Mouse (Mus musculus) neural tube, embryonic 15.5 days (tissue): ENCODE measurements around the gene Nampt. TPM values are rescaled to one million over a fixed set of nuclear protein-coding genes. Genes with fewer than 3 reads are reported as not detected.
A peak's percentile ranks its signal among the peaks of the same experiment; 100 is the strongest.

Source experiments
- ATAC-seq: fragments of 200-750 bp; cut with Nextera tagmentation; 2 replicates; pipeline ENCODE4 v1.8.0; 2017; ENCODE audit warnings: mild to moderate bottlenecking, moderate TSS enrichment, moderate library complexity; ENCODE audit not compliant: low FRiP score
- H3K27ac ChIP-seq: fragments of 300-500 bp; sonication (generic); replicated peaks from 2 replicates; pipeline ENCODE4 v1.5.1; 2015; ENCODE audit warnings: mild to moderate bottlenecking, inconsistent platforms
- H3K27me3 ChIP-seq: fragments of 300-500 bp; sonication (generic); replicated peaks from 2 replicates; pipeline ENCODE4 v1.6.1; 2015; ENCODE audit warnings: inconsistent platforms
- H3K36me3 ChIP-seq: fragments of 300-500 bp; sonication (generic); 2 replicates; pipeline ENCODE4 v1.6.1; 2015; ENCODE audit warnings: inconsistent platforms
- H3K4me1 ChIP-seq: fragments of 300-500 bp; sonication (generic); 2 replicates; pipeline ENCODE4 v1.6.1; 2015; ENCODE audit warnings: inconsistent platforms
- H3K4me2 ChIP-seq: fragments of 300-500 bp; sonication (generic); 2 replicates; pipeline ENCODE4 v1.6.1; 2015; ENCODE audit warnings: inconsistent platforms, mild to moderate bottlenecking, moderate library complexity
- H3K4me3 ChIP-seq: fragments of 300-500 bp; sonication (generic); replicated peaks from 2 replicates; pipeline ENCODE4 v1.5.1; 2015; ENCODE audit warnings: mild to moderate bottlenecking, inconsistent platforms
- H3K9ac ChIP-seq: fragments of 300-500 bp; sonication (generic); replicated peaks from 2 replicates; pipeline ENCODE4 v1.6.1; 2015; ENCODE audit warnings: mild to moderate bottlenecking, inconsistent platforms
- H3K9me3 ChIP-seq: fragments of 300-500 bp; sonication (generic); replicated peaks from 2 replicates; pipeline ENCODE4 v1.6.1; 2016; ENCODE audit warnings: inconsistent platforms
- WGBS: fragments of 180-500 bp; shearing (Covaris S2); methylation state at CpG from one replicate; pipeline ENCODE4 v1.1.7; 2015; ENCODE audit warnings: mixed read lengths; 5-methylcytosine and 5-hydroxymethylcytosine counted together
- polyA plus RNA-seq: library from polyadenylated mRNA; unstranded; fragments of >200 nt; fragmentation: Nextera tagmentation; extraction: Ambion mirVana; gene quantifications from 2 replicates; pipeline ENCODE4 v1.2.1, GENCODE M21; 2015

Nampt gene
- polyA plus RNA-seq, 1 experiment from 2014 or later = 29.3 TPM

DNA sequence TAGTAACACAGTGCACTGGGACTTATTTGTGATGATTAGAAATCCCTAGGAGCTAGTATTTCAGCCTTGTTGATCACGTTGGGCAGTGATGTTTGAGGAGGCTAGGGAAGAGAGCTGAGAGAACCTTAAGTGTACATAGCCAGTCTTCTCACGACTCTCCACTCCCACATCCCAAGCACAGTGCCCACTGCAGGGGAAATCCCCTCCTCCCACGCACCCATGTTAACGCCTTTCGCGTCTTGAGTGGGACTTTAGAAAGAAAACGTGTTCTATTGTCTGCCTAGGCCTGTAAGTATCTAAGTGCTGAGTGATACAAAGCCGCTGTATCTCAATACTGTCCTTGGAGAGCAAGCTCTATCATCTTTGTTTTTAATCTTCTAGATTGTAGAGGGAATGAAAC is 27.0 kb downstream of the Nampt start:
- H3K4me3 ChIP-seq = no peak overlapping the region
- no peak overlapping the region for H3K4me2 ChIP-seq
- ATAC-seq = no peak
- H3K27me3 ChIP-seq = no peaks in the 10 kb centered on the region
- H3K9me3 ChIP-seq = no peaks in the 10 kb centered on the region
- H3K27ac ChIP-seq = no peak overlapping the region
- peaks cover 59% of the 10 kb centered on the region for H3K36me3 ChIP-seq
- H3K4me1 ChIP-seq = no peaks in the 10 kb centered on the region
- WGBS = 93% methylated on average over 8 of the region's 8 CpGs
- H3K9ac ChIP-seq = no peak overlapping the region

- no peaks in the 10 kb centered on the region for H3K9me3 ChIP-seq
- peaks cover 26% of the 10 kb centered on the region for H3K36me3 ChIP-seq
- no peak overlapping the region for H3K27ac ChIP-seq
- no peaks in the 10 kb centered on the region for H3K4me1 ChIP-seq
- no peaks in the 10 kb centered on the region for H3K27me3 ChIP-seq
- H3K4me3 ChIP-seq = no peak overlapping the region
- no peak for ATAC-seq
- H3K9ac ChIP-seq = no peak overlapping the region
- H3K4me2 ChIP-seq = no peak overlapping the region
- WGBS = 91% methylated on average over 5 of the region's 5 CpGs
Observed at GRCm38 (mm10) chr12:32853757-32854156, 34.4 kb downstream of the Nampt start.

GRCm38 (mm10) chr12:32854866-32855265 is 35.5 kb downstream of the Nampt start:
- no peaks in the 10 kb centered on the region for H3K27me3 ChIP-seq
- 88% methylated on average over 6 of the region's 6 CpGs for WGBS

DNA sequence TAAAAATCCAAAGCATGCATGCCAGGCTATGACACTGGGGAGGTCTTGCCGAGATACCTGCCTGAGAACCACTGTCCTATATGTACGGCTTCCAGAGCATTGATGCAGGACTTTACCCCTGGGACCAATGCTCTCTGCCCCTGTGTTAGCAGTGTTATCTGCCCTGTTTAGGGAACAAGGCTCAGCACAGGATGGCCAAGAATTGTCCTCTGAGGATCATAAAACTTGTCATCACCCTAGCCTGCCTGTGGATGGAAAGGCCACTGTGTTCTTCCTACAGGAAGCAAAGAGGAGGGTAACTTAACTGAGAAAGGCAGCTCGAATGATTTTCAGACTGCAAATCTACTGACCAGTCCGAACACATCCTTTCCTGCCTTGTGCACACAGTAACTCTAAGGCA is 36.1 kb downstream of the Nampt start:
- 86% methylated on average over 4 of the region's 4 CpGs for WGBS
- H3K4me3 ChIP-seq = no peak overlapping the region

More at GRCm38 (mm10) chr12:32854866-32855265, 35.5 kb downstream of the Nampt start:
- no peak for ATAC-seq
- Histone ChIP-seq H3K4me2 (no peak overlapping the region), H3K36me3 (peaks cover 17% of the 10 kb centered on the region), H3K9ac (no peak overlapping the region), H3K27ac (no peak overlapping the region), H3K4me1 (no peaks in the 10 kb centered on the region), H3K4me3 (no peak overlapping the region), H3K9me3 (no peaks in the 10 kb centered on the region)

GRCm38 (mm10) chr12:32856707-32857511 is 37.6 kb downstream of the Nampt start:
- H3K27me3 ChIP-seq = no peaks in the 10 kb centered on the region
- WGBS = 92% methylated on average over 14 of the region's 14 CpGs
- H3K4me2 ChIP-seq = no peak overlapping the region
- H3K36me3 ChIP-seq = peaks cover 8% of the 10 kb centered on the region
- no peaks in the 10 kb centered on the region for H3K9me3 ChIP-seq
- H3K9ac ChIP-seq = no peak overlapping the region
- H3K27ac ChIP-seq = no peak overlapping the region
- no peak for ATAC-seq
- no peaks in the 10 kb centered on the region for H3K4me1 ChIP-seq
- H3K4me3 ChIP-seq = no peak overlapping the region

More for the DNA sequence above, 36.1 kb downstream of the Nampt start:
- Histone ChIP-seq H3K4me2 (no peak overlapping the region), H3K27ac (no peak overlapping the region), H3K9me3 (no peaks in the 10 kb centered on the region), H3K4me1 (no peaks in the 10 kb centered on the region), H3K27me3 (no peaks in the 10 kb centered on the region), H3K9ac (no peak overlapping the region), H3K36me3 (peaks cover 12% of the 10 kb centered on the region)
- no peak for ATAC-seq

DNA sequence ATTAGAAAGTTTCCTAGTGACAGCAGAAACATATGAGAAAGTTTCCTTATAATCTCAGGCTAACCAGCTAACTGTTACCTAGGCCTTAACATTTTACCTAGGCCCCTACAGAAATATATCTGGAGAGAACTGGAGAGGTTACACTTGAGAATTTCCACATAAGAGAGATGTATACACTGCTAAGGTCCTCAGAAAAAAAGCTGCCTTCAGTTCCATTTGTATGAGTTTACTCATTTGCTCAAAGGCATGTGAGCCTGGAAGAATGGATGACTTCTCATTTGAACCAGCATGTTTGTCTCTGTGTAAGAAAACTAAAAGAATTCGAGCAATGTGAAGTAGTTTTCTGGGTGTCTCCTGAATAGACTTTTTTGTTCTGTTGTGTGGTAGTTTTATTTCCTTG is 39.1 kb downstream of the Nampt start:
- Histone ChIP-seq H3K36me3 (peaks cover 6% of the 10 kb centered on the region), H3K9ac (no peak overlapping the region), H3K4me1 (no peaks in the 10 kb centered on the region), H3K9me3 (no peaks in the 10 kb centered on the region), H3K27me3 (no peaks in the 10 kb centered on the region), H3K4me2 (no peak overlapping the region), H3K4me3 (no peak overlapping the region), H3K27ac (no peak overlapping the region)
- 71% methylated on average over 1 of the region's 1 CpGs for WGBS
- no peak for ATAC-seq

- WGBS = 91% methylated on average over 5 of the region's 5 CpGs
- Histone ChIP-seq H3K9me3 (no peaks in the 10 kb centered on the region), H3K9ac (no peak overlapping the region), H3K4me2 (no peak overlapping the region), H3K27me3 (no peaks in the 10 kb centered on the region), H3K4me3 (no peak overlapping the region), H3K4me1 (no peaks in the 10 kb centered on the region), H3K27ac (no peak overlapping the region), H3K36me3 (no peaks in the 10 kb centered on the region)
- ATAC-seq = no peak
Observed at GRCm38 (mm10) chr12:32860820-32861219, 41.5 kb downstream of the Nampt start.

DNA sequence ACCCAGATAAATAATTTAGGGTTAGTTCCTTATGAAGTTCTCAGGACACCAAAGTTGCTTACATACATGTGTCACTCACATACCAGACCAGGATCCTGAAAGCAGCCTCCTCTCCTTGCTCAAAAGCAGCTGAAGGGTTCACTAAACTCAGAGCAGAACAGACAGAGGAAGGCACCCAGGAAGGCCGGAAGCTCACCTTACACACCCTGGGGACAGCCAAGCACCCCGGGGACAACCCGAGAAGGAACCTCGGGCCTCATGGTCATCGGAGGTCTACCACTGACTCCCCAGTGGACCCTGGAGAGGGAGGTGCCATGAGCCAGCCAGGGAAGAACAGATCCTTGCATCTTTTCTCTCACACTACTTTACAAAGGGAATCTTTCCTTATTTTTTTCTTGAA is 51.5 kb downstream of the Nampt start:
- no peak overlapping the region for H3K27ac ChIP-seq
- H3K36me3 ChIP-seq = no peaks in the 10 kb centered on the region
- no peak overlapping the region for H3K9ac ChIP-seq
- no peaks in the 10 kb centered on the region for H3K4me1 ChIP-seq
- no peak overlapping the region for H3K4me2 ChIP-seq
- H3K4me3 ChIP-seq = no peak overlapping the region
- no peak for ATAC-seq
- 91% methylated on average over 5 of the region's 5 CpGs for WGBS
- no peaks in the 10 kb centered on the region for H3K9me3 ChIP-seq
- H3K27me3 ChIP-seq = no peaks in the 10 kb centered on the region

DNA sequence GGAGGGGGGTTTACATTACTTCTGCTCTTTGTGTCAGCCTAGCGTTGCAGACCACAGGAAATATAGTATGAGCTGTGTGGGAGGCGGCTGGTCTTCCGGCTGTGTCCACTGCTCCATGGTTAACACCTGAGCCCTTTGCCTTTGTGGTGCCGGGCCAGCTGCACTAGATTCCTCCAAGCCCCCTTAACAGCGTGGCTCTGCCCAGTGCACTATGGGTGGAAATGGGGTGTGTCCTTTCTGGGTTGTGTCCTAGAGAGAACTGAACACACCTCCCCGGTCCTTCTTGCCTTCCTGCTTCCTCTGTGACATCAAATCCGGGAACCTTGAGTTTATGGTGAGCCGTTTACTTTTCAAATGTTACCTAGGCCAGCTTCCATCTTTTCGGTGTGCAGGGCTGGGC is 58.2 kb downstream of the Nampt start:
- H3K4me2 ChIP-seq = no peak overlapping the region
- H3K27me3 ChIP-seq = no peaks in the 10 kb centered on the region
- no peaks in the 10 kb centered on the region for H3K9me3 ChIP-seq
- peak overlapping the region; percentile 37; the same call in 1 of the 2 replicates for H3K27ac ChIP-seq
- peak; percentile 39 for ATAC-seq
- no peak overlapping the region for H3K4me3 ChIP-seq
- H3K4me1 ChIP-seq = peaks cover 10% of the 10 kb centered on the region
- no peak overlapping the region for H3K9ac ChIP-seq
- no peaks in the 10 kb centered on the region for H3K36me3 ChIP-seq
- 78% methylated on average over 9 of the region's 9 CpGs for WGBS

- Histone ChIP-seq H3K36me3 (no peaks in the 10 kb centered on the region), H3K4me2 (no peak overlapping the region), H3K27ac (peak overlapping the region; percentile 37; the same call in 1 of the 2 replicates), H3K4me3 (no peak overlapping the region), H3K9me3 (no peaks in the 10 kb centered on the region), H3K9ac (no peak overlapping the region), H3K27me3 (no peaks in the 10 kb centered on the region), H3K4me1 (peaks cover 10% of the 10 kb centered on the region)
- 43% methylated on average over 11 of the region's 11 CpGs for WGBS
- ATAC-seq = peak; percentile 86
Observed at GRCm38 (mm10) chr12:32877964-32878571, 58.7 kb downstream of the Nampt start.

DNA sequence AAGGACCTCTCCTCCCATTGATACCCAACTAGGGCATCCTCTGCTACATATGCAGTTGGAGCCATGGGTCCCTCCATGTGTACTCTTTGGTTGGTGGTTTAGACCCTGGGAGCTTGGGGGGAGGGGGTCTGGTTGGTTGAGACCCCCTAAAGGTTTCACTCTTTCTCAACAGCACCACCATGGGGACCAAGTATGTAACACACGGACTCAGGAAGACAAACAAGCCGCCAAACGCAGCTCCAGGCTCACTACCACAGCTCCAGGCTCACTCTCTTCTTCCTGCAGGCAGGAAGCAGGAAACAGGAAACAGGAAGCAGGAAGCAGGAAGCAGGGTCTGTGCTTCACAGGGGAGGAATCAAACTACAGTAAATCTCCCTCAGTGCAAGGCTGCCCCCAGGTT is 60.0 kb downstream of the Nampt start:
- peaks cover 10% of the 10 kb centered on the region for H3K4me1 ChIP-seq
- no peaks in the 10 kb centered on the region for H3K27me3 ChIP-seq
- H3K4me2 ChIP-seq = no peak overlapping the region
- H3K9ac ChIP-seq = no peak overlapping the region
- H3K36me3 ChIP-seq = no peaks in the 10 kb centered on the region
- H3K27ac ChIP-seq = no peak overlapping the region
- 89% methylated on average over 3 of the region's 3 CpGs for WGBS
- no peak overlapping the region for H3K4me3 ChIP-seq
- H3K9me3 ChIP-seq = no peaks in the 10 kb centered on the region
- ATAC-seq = no peak

GRCm38 (mm10) chr12:32884356-32884755 is 65.0 kb downstream of the Nampt start:
- H3K4me3 ChIP-seq = no peak overlapping the region
- H3K4me2 ChIP-seq = no peak overlapping the region
- H3K9me3 ChIP-seq = no peaks in the 10 kb centered on the region
- 76% methylated on average over 9 of the region's 9 CpGs for WGBS
- H3K4me1 ChIP-seq = no peaks in the 10 kb centered on the region
- ATAC-seq = no peak
- no peak overlapping the region for H3K9ac ChIP-seq
- no peaks in the 10 kb centered on the region for H3K36me3 ChIP-seq
- no peaks in the 10 kb centered on the region for H3K27me3 ChIP-seq
- H3K27ac ChIP-seq = no peak overlapping the region
